ENCODE assay signal across 1 mouse cellular context in the genomic region with DNA sequence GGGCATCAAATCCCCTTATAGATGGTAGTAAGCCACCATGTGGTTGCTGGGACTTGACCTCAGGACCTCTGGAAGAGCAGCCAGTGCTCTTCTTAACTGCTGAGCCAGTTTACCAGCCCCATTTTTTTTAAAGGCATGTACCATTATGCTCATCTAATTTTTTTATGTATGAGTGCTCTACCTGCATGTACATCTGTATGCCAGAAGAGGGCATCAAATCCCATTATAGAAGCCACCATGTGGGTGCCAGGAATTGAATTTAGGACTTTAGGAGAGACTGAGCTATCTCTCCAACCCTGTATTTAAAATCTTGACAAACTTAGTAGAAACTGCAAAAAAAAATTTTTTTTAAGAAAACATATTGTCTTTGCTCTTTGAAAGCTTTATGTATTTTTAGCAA.
TF ChIP-seq lines count a peak whose summit lies in the region.

No protein-coding gene starts in this region.

TF ChIP-seq in MEL, 35 proteins besides CTCF, POLR2A, EP300 and RAD21 (continued from another document):
- TF ChIP-seq ZNF384 (IDR thresholded peaks at IDR 0.05; ENCODE audit: low read depth, low read length): peak; percentile 95
- 0 out of 2 replicates have a peak, but pooled peaks have one; percentile 35 for TF ChIP-seq TBP (IDR thresholded peaks at IDR 0.05; ENCODE audit: low read depth, low read length)
- TF ChIP-seq MAX (IDR thresholded peaks at IDR 0.05; ENCODE audit: low read length): peak; percentile 12; the same call in 1 of the 2 replicates
- TF ChIP-seq KAT2A (conservative IDR thresholded peaks at IDR 0.05; ENCODE audit: low read depth, low read length): no peak
- no peak for TF ChIP-seq JUND (IDR thresholded peaks at IDR 0.05; ENCODE audit: low read depth, low read length)
- TF ChIP-seq ETS1 (IDR thresholded peaks at IDR 0.05; ENCODE audit: low read depth, low read length): peak; percentile 19; the same call in 1 of the 2 replicates
- no peak for TF ChIP-seq BHLHE40 (IDR thresholded peaks at IDR 0.05; ENCODE audit: borderline replicate concordance, low read depth, low read length)
- no peak for TF ChIP-seq TAL1 (IDR thresholded peaks at IDR 0.05; ENCODE audit: low read length)
